Mouse (Mus musculus): ENCODE measurements around the gene Fscn1. TPM values are rescaled to one million over a fixed set of nuclear protein-coding genes. Genes with fewer than 3 reads are reported as not detected.

Fscn1 gene
- total RNA-seq, 2 experiments from 2014 or later = 442 to 448 TPM

- DNase-seq (ENCODE audit: extremely low spot score in 1 of 2, low spot score in 2 of 2) = peak in 1 of 2 experiments; percentile 55
- intact Hi-C loops (cut with DNase I) = loop anchor here (5.0 kb wide), 1 partner anchor 55 kb away; the partner anchor contains the start of gene Actb
These were observed 2.4 kb downstream of the Fscn1 start for GRCm38 (mm10) chr5:142962444-142962961.

GRCm38 (mm10) chr5:142963003-142963704 is 3.0 kb downstream of the Fscn1 start:
- intact Hi-C loops (cut with DNase I) = loop anchor here (5.0 kb wide), 1 partner anchor 56 kb away; the partner anchor contains the start of gene Actb
- DNase-seq (ENCODE audit: extremely low spot score in 1 of 2, low spot score in 2 of 2) = peak in 1 of 2 experiments; percentile 83

- DNase-seq (ENCODE audit: extremely low spot score in 1 of 2, low spot score in 2 of 2) = peak; percentile 63 to 73
- intact Hi-C loops (cut with DNase I) = loop anchor here (5.0 kb wide), 1 partner anchor 57 kb away; the partner anchor contains the start of gene Actb
These were observed 3.8 kb downstream of the Fscn1 start for GRCm38 (mm10) chr5:142963705-142964494.

GRCm38 (mm10) chr5:142964650-142965049 is 4.5 kb downstream of the Fscn1 start:
- intact Hi-C loops (cut with DNase I) = loop anchor here (5.0 kb wide), 1 partner anchor 57 kb away; the partner anchor contains the start of gene Actb

GRCm38 (mm10) chr5:142968411-142968810 is 8.3 kb downstream of the Fscn1 start:
- intact Hi-C loops (cut with DNase I) = no loop called here
- DNase-seq (ENCODE audit: extremely low spot score in 1 of 2, low spot score in 2 of 2) = peak in 1 of 2 experiments; percentile 48

More at GRCm38 (mm10) chr5:142964650-142965049, 4.5 kb downstream of the Fscn1 start:
- no peak for DNase-seq (ENCODE audit: extremely low spot score in 1 of 2, low spot score in 2 of 2)

- DNase-seq (ENCODE audit: extremely low spot score in 1 of 2, low spot score in 2 of 2) = no peak
- intact Hi-C loops (cut with DNase I) = no loop called here
These were observed 13.8 kb downstream of the Fscn1 start for GRCm38 (mm10) chr5:142973971-142974370.

GRCm38 (mm10) chr5:142974598-142975121 is 14.5 kb downstream of the Fscn1 start:
- intact Hi-C loops (cut with DNase I) = no loop called here
- peak; percentile 64 to 80 for DNase-seq (ENCODE audit: extremely low spot score in 1 of 2, low spot score in 2 of 2)

- no peak for DNase-seq (ENCODE audit: extremely low spot score in 1 of 2, low spot score in 2 of 2)
- intact Hi-C loops (cut with DNase I) = no loop called here
These were observed 16.4 kb downstream of the Fscn1 start for GRCm38 (mm10) chr5:142976516-142976915.

- intact Hi-C loops (cut with DNase I) = no loop called here
- peak in 1 of 2 experiments; percentile 74 for DNase-seq (ENCODE audit: extremely low spot score in 1 of 2, low spot score in 2 of 2)
These were observed 22.1 kb downstream of the Fscn1 start for GRCm38 (mm10) chr5:142982046-142982801.

GRCm38 (mm10) chr5:142983174-142983573 is 23.0 kb downstream of the Fscn1 start:
- intact Hi-C loops (cut with DNase I) = no loop called here
- no peak for DNase-seq (ENCODE audit: extremely low spot score in 1 of 2, low spot score in 2 of 2)

- intact Hi-C loops (cut with DNase I) = no loop called here
- DNase-seq (ENCODE audit: extremely low spot score in 1 of 2, low spot score in 2 of 2) = no peak
These were observed 24.1 kb downstream of the Fscn1 start for GRCm38 (mm10) chr5:142984271-142984670.

- peak; percentile 55 to 77 for DNase-seq (ENCODE audit: extremely low spot score in 1 of 2, low spot score in 2 of 2)
- intact Hi-C loops (cut with DNase I) = no loop called here
These were observed 28.4 kb downstream of the Fscn1 start for GRCm38 (mm10) chr5:142988520-142988919.

- intact Hi-C loops (cut with DNase I) = no loop called here
- DNase-seq (ENCODE audit: extremely low spot score in 1 of 2, low spot score in 2 of 2) = no peak
These were observed 29.0 kb downstream of the Fscn1 start for GRCm38 (mm10) chr5:142989167-142989566.

- intact Hi-C loops (cut with DNase I) = no loop called here
- DNase-seq (ENCODE audit: extremely low spot score in 1 of 2, low spot score in 2 of 2) = no peak
These were observed 34.6 kb downstream of the Fscn1 start for GRCm38 (mm10) chr5:142994746-142995145.

- no peak for DNase-seq (ENCODE audit: extremely low spot score in 1 of 2, low spot score in 2 of 2)
- intact Hi-C loops (cut with DNase I) = no loop called here
These were observed 37.4 kb downstream of the Fscn1 start for GRCm38 (mm10) chr5:142997526-142997925.

- intact Hi-C loops (cut with DNase I) = no loop called here
- no peak for DNase-seq (ENCODE audit: extremely low spot score in 1 of 2, low spot score in 2 of 2)
These were observed 38.0 kb downstream of the Fscn1 start for GRCm38 (mm10) chr5:142998171-142998570.

- intact Hi-C loops (cut with DNase I) = no loop called here
- no peak for DNase-seq (ENCODE audit: extremely low spot score in 1 of 2, low spot score in 2 of 2)
These were observed 39.9 kb downstream of the Fscn1 start for GRCm38 (mm10) chr5:143000091-143000490.

- peak in 1 of 2 experiments; percentile 75 for DNase-seq (ENCODE audit: extremely low spot score in 1 of 2, low spot score in 2 of 2)
- intact Hi-C loops (cut with DNase I) = no loop called here
These were observed 40.7 kb downstream of the Fscn1 start for GRCm38 (mm10) chr5:143000654-143001500.

Data from left cerebral cortex, postnatal 10 days (tissue).